Mouse (Mus musculus): Measurements from ENCODE around the gene Gm12355. TPM values are rescaled to one million over a fixed set of nuclear protein-coding genes. Genes with fewer than 3 reads are reported as not detected.
A peak's percentile ranks its signal among the peaks of the same experiment; 100 is the strongest.
"Not testable (repeated sequence)": the region's sequence is repeated elsewhere in the genome, so short reads cannot be mapped to it uniquely, and the experiment has no call there.

Gm12355 gene
- 10 to 100 TPM; 15.6 to 18.0 TPM for total RNA-seq (2021)

- intact Hi-C loops (cut with DNase I), result no loop called here
- no peak for DNase-seq
Measured at GRCm38 (mm10) chr11:98625611-98626410, at the start of gene Gm12355, which contains the start of gene Gsdma3. TSS of gene Gm12355 (minus strand) at chr11:98625661. TSS of gene Gsdma3 (plus strand) at chr11:98626360.

- intact Hi-C loops (cut with DNase I), result loop anchor here (2.0 kb wide), 1 partner anchor 16 kb away; no protein-coding TSS in a partner anchor
- peak; percentile 51 to 72 for DNase-seq
Measured at GRCm38 (mm10) chr11:98673136-98673535, 47.7 kb upstream of the Gm12355 start.

GRCm38 (mm10) chr11:98672482-98672881 lies 47.0 kb upstream of the Gm12355 start:
- intact Hi-C loops (cut with DNase I), result loop anchor here (2.0 kb wide), 1 partner anchor 16 kb away; no protein-coding TSS in a partner anchor
- no peak for DNase-seq

GRCm38 (mm10) chr11:98671857-98672256 lies 46.4 kb upstream of the Gm12355 start:
- intact Hi-C loops (cut with DNase I), result loop anchor here (2.0 kb wide), 1 partner anchor 15 kb away; no protein-coding TSS in a partner anchor
- DNase-seq, result no peak

- DNase-seq, result no peak
- intact Hi-C loops (cut with DNase I), result no loop called here
Measured at GRCm38 (mm10) chr11:98671284-98671815, 45.9 kb upstream of the Gm12355 start.

GRCm38 (mm10) chr11:98668984-98669383 lies 43.5 kb upstream of the Gm12355 start:
- no peak for DNase-seq
- intact Hi-C loops (cut with DNase I), result no loop called here

GRCm38 (mm10) chr11:98664091-98664490 lies 38.6 kb upstream of the Gm12355 start, which contains the start of gene Gsdma:
TSS of gene Gsdma (plus strand) at chr11:98664351.
- intact Hi-C loops (cut with DNase I), result no loop called here
- no peak for DNase-seq

- intact Hi-C loops (cut with DNase I), result no loop called here
Measured at GRCm38 (mm10) chr11:98660517-98660916, 35.1 kb upstream of the Gm12355 start.

GRCm38 (mm10) chr11:98655076-98655475 lies 29.6 kb upstream of the Gm12355 start:
- intact Hi-C loops (cut with DNase I), result loop anchor here (1.0 to 2.0 kb wide), 2 partner anchors 20 to 49 kb away; no protein-coding TSS in a partner anchor

More at GRCm38 (mm10) chr11:98660517-98660916, 35.1 kb upstream of the Gm12355 start:
- DNase-seq, result peak; percentile 40 to 51

GRCm38 (mm10) chr11:98646459-98646858 lies 21.0 kb upstream of the Gm12355 start, which contains the start of gene Gsdma2:
TSS of gene Gsdma2 (plus strand) at chr11:98646759.
- intact Hi-C loops (cut with DNase I), result no loop called here
- DNase-seq, result no peak

More at GRCm38 (mm10) chr11:98655076-98655475, 29.6 kb upstream of the Gm12355 start:
- peak; percentile 36 to 58 for DNase-seq

GRCm38 (mm10) chr11:98645946-98646345 lies 20.5 kb upstream of the Gm12355 start:
- no peak for DNase-seq
- intact Hi-C loops (cut with DNase I), result no loop called here

GRCm38 (mm10) chr11:98644757-98645156 lies 19.3 kb upstream of the Gm12355 start:
- DNase-seq, result no peak

GRCm38 (mm10) chr11:98640091-98640490 lies 14.6 kb upstream of the Gm12355 start:
- DNase-seq, result no peak
- intact Hi-C loops (cut with DNase I), result no loop called here

More at GRCm38 (mm10) chr11:98644757-98645156, 19.3 kb upstream of the Gm12355 start:
- intact Hi-C loops (cut with DNase I), result no loop called here

GRCm38 (mm10) chr11:98637501-98637900 lies 12.0 kb upstream of the Gm12355 start:
- intact Hi-C loops (cut with DNase I), result loop anchor here (1.0 kb wide), 1 partner anchor 31 kb away; no protein-coding TSS in a partner anchor
- DNase-seq, result no peak

- DNase-seq, result peak in 1 of 2 experiments; percentile 24
- intact Hi-C loops (cut with DNase I), result loop anchor here (2.0 kb wide), 1 partner anchor 19 kb away; no protein-coding TSS in a partner anchor
Measured at GRCm38 (mm10) chr11:98635312-98635970, 10.0 kb upstream of the Gm12355 start.

- intact Hi-C loops (cut with DNase I), result no loop called here
- no peak for DNase-seq
Measured at GRCm38 (mm10) chr11:98630646-98631045, 5.2 kb upstream of the Gm12355 start.

- DNase-seq, result no peak
- intact Hi-C loops (cut with DNase I), result no loop called here
Measured at GRCm38 (mm10) chr11:98628706-98629105, 3.2 kb upstream of the Gm12355 start.

- intact Hi-C loops (cut with DNase I); DNase-seq: not testable (repeated sequence)
Measured at GRCm38 (mm10) chr11:98624381-98624780, 1.1 kb downstream of the Gm12355 start.

- intact Hi-C loops (cut with DNase I); DNase-seq: not testable (repeated sequence)
Measured at GRCm38 (mm10) chr11:98623981-98624380, 1.5 kb downstream of the Gm12355 start.

- no peak for DNase-seq
- intact Hi-C loops (cut with DNase I), result no loop called here
Measured at GRCm38 (mm10) chr11:98620791-98621190, 4.7 kb downstream of the Gm12355 start.

- intact Hi-C loops (cut with DNase I), result loop anchor here (1.0 to 5.0 kb wide), 3 partner anchors 31 to 71 kb away; no protein-coding TSS in a partner anchor
- peak; percentile 53 to 59 for DNase-seq
Measured at GRCm38 (mm10) chr11:98606763-98607162, 18.7 kb downstream of the Gm12355 start.

Measured in heart, postnatal 10 days (tissue).